Mouse (Mus musculus) megakaryocyte, embryonic 14.5 days (primary cell): ENCODE results near the gene Cenpq.

ENCODE experiments used
- FLI1 ChIP-seq: IDR thresholded peaks from 2 replicates; pipeline ENCODE4 v1.6.1; 2012; ENCODE audit warnings: low read length, inconsistent platforms, mixed read lengths
- GATA1 ChIP-seq: IDR thresholded peaks from 3 replicates; pipeline ENCODE4 v1.6.1; 2012; ENCODE audit warnings: mixed read lengths, low read length, inconsistent platforms, borderline replicate concordance

DNA sequence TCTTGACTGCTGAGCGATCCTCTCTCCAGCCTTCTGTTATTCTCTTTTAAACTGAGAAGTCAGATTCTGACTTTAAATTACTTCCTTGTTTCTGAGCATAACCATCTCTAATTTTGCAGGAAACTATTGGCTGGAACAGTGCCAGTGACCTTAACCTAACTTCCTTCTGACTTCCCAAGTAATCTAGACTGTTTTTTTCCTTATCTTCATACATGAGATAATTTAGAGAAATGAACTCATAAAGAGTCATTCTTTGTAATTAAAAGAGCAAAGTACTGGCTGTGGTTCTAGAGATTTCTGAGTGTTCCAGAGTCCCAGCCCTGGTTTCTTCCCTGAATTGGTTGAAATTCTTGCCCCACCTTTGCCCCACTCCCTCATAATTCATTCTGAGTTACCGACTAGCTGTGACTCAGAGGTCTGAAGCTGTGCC lies 61.2 kb downstream of the Cenpq start:
- no peak for TF ChIP-seq FLI1
- TF ChIP-seq GATA1 = no peak
